Mouse (Mus musculus) embryonic facial prominence, embryonic 11.5 days (tissue): Measurements from ENCODE around the gene Otop2. TPM values are rescaled to one million over a fixed set of nuclear protein-coding genes. Genes with fewer than 3 reads are reported as not detected.

Source experiments
- ATAC-seq: fragments of 200-750 bp; cut with Nextera tagmentation; replicated peaks from 2 replicates; pipeline ENCODE4 v1.8.0; 2017; ENCODE audit warnings: low read depth; ENCODE audit not compliant: insufficient number of reproducible peaks, low FRiP score, low TSS enrichment
- DNase-seq: peaks from one replicate; pipeline ENCODE4 v3.0.0-alpha.2; 2015; ENCODE audit warnings: low spot score
- H3K27ac ChIP-seq: fragments of 300-500 bp; sonication (generic); replicated peaks from 2 replicates; pipeline ENCODE4 v1.5.1; 2014; ENCODE audit warnings: mild to moderate bottlenecking, low read depth, low read length, control low read depth
- H3K27me3 ChIP-seq: fragments of 300-500 bp; sonication (generic); 2 replicates; pipeline ENCODE4 v1.6.1; 2014; ENCODE audit warnings: mild to moderate bottlenecking, low read length, moderate library complexity, mixed read lengths; ENCODE audit not compliant: control insufficient read depth, insufficient read depth
- H3K36me3 ChIP-seq: fragments of 300-500 bp; sonication (generic); replicated peaks from 2 replicates; pipeline ENCODE4 v1.6.1; 2014; ENCODE audit warnings: low read depth, mild to moderate bottlenecking, low read length, moderate library complexity, mixed read lengths; ENCODE audit not compliant: control insufficient read depth, insufficient read depth
- H3K4me1 ChIP-seq: fragments of 300-500 bp; sonication (generic); 2 replicates; pipeline ENCODE4 v1.6.1; 2014; ENCODE audit warnings: low read length, mixed read lengths; ENCODE audit not compliant: control insufficient read depth, insufficient read depth
- H3K4me2 ChIP-seq: fragments of 300-500 bp; sonication (generic); 2 replicates; pipeline ENCODE4 v1.6.1; 2014; ENCODE audit warnings: low read depth, mild to moderate bottlenecking, control low read depth, low read length, moderate library complexity
- H3K4me3 ChIP-seq: fragments of 300-500 bp; sonication (generic); 2 replicates; pipeline ENCODE4 v1.5.1; 2014; ENCODE audit warnings: low read depth, low read length, control low read depth
- H3K9ac ChIP-seq: fragments of 300-500 bp; sonication (generic); replicated peaks from 2 replicates; pipeline ENCODE4 v1.6.1; 2014; ENCODE audit warnings: mild to moderate bottlenecking, control low read depth, low read length
- H3K9me3 ChIP-seq: fragments of 300-500 bp; sonication (generic); replicated peaks from 2 replicates; pipeline ENCODE4 v1.6.1; 2016; ENCODE audit warnings: mild to moderate bottlenecking, low read length, inconsistent platforms, mixed read lengths; ENCODE audit not compliant: control insufficient read depth
- WGBS: fragments of 180-500 bp; shearing (Covaris S2); extraction: QIAGEN DNeasy Blood & Tissue Kit; methylation state at CpG from one replicate; pipeline ENCODE4 v1.1.7; 2014; 5-methylcytosine and 5-hydroxymethylcytosine counted together
- polyA plus RNA-seq: library from polyadenylated mRNA; unstranded; fragments of >200 nt; fragmentation: Nextera tagmentation; extraction: Ambion mirVana; gene quantifications from 2 replicates; pipeline ENCODE4 v1.2.1, GENCODE M21; 2014

The Otop2 gene
- polyA plus RNA-seq, 1 experiment from 2014 or later = not detected

- Histone ChIP-seq H3K9me3 (no peaks in the 10 kb centered on the region), H3K27me3 (peaks cover 13% of the 10 kb centered on the region; the same call in 1 of the 2 replicates), H3K27ac (no peak overlapping the region), H3K4me1 (no peaks in the 10 kb centered on the region), H3K4me2 (peak overlapping the region; percentile 88), H3K36me3 (no peaks in the 10 kb centered on the region), H3K4me3 (peak overlapping the region; percentile 43), H3K9ac (peak overlapping the region; percentile 56)
- 57% methylated on average over 21 of the region's 21 CpGs for WGBS
- DNase-seq (no peak), ATAC-seq (no peak)
Measured at GRCm38 (mm10) chr11:115296471-115297210, 10.3 kb upstream of the Otop2 start.

GRCm38 (mm10) chr11:115297214-115297826 is 9.6 kb upstream of the Otop2 start, which contains the start of gene Fads6:
Gene Fads6, minus strand, starts transcription at chr11:115297663.
- Histone ChIP-seq H3K27me3 (peaks cover 13% of the 10 kb centered on the region; the same call in 1 of the 2 replicates), H3K27ac (no peak within 1 kb of the TSS), H3K4me3 (peak within 1 kb of the TSS; percentile 43), H3K9me3 (no peaks in the 10 kb centered on the region), H3K9ac (peak within 1 kb of the TSS; percentile 56), H3K4me2 (peak within 1 kb of the TSS; percentile 88), H3K4me1 (no peaks in the 10 kb centered on the region), H3K36me3 (no peaks in the 10 kb centered on the region)
- WGBS = under 1% methylated on average over 42 of the region's 44 CpGs
- DNase-seq (peak; percentile 62), ATAC-seq (0 out of 2 replicates have a peak, but pooled peaks have one; percentile 44)

GRCm38 (mm10) chr11:115298160-115298559 is 8.8 kb upstream of the Otop2 start:
- H3K27ac ChIP-seq = no peak overlapping the region
- no peak for DNase-seq
- H3K4me1 ChIP-seq = no peaks in the 10 kb centered on the region
- no peaks in the 10 kb centered on the region for H3K9me3 ChIP-seq
- no peak overlapping the region for H3K4me3 ChIP-seq
- no peak overlapping the region for H3K4me2 ChIP-seq
- WGBS = 59% methylated on average over 8 of the region's 8 CpGs
- no peak overlapping the region for H3K9ac ChIP-seq
- no peaks in the 10 kb centered on the region for H3K36me3 ChIP-seq
- H3K27me3 ChIP-seq = peaks cover 13% of the 10 kb centered on the region; the same call in 1 of the 2 replicates
- ATAC-seq = no peak

GRCm38 (mm10) chr11:115300745-115301144 is 6.2 kb upstream of the Otop2 start:
- H3K4me3 ChIP-seq = no peak overlapping the region
- 80% methylated on average over 4 of the region's 4 CpGs for WGBS
- no peaks in the 10 kb centered on the region for H3K9me3 ChIP-seq
- DNase-seq = no peak
- H3K4me2 ChIP-seq = no peak overlapping the region
- H3K9ac ChIP-seq = no peak overlapping the region
- no peak for ATAC-seq
- no peaks in the 10 kb centered on the region for H3K36me3 ChIP-seq
- no peak overlapping the region for H3K27ac ChIP-seq
- peaks cover 13% of the 10 kb centered on the region; the same call in 1 of the 2 replicates for H3K27me3 ChIP-seq
- no peaks in the 10 kb centered on the region for H3K4me1 ChIP-seq

- H3K4me1 ChIP-seq = no peaks in the 10 kb centered on the region
- H3K9ac ChIP-seq = no peak overlapping the region
- peaks cover 13% of the 10 kb centered on the region; the same call in 1 of the 2 replicates for H3K27me3 ChIP-seq
- ATAC-seq = no peak
- no peak overlapping the region for H3K4me3 ChIP-seq
- H3K4me2 ChIP-seq = no peak overlapping the region
- DNase-seq = no peak
- 91% methylated on average over 2 of the region's 2 CpGs for WGBS
- no peak overlapping the region for H3K27ac ChIP-seq
- H3K9me3 ChIP-seq = no peaks in the 10 kb centered on the region
- H3K36me3 ChIP-seq = no peaks in the 10 kb centered on the region
Measured at GRCm38 (mm10) chr11:115301351-115301750, 5.6 kb upstream of the Otop2 start.

GRCm38 (mm10) chr11:115303167-115303566 is 3.8 kb upstream of the Otop2 start:
- H3K27me3 ChIP-seq = peaks cover 2% of the 10 kb centered on the region; the same call in 1 of the 2 replicates
- 71% methylated on average over 8 of the region's 8 CpGs for WGBS

GRCm38 (mm10) chr11:115308781-115309180 is 1.8 kb downstream of the Otop2 start:
- ATAC-seq (no peak), DNase-seq (no peak)
- Histone ChIP-seq H3K4me2 (no peak overlapping the region), H3K9me3 (no peaks in the 10 kb centered on the region), H3K4me3 (no peak overlapping the region), H3K27ac (no peak overlapping the region), H3K9ac (no peak overlapping the region), H3K36me3 (no peaks in the 10 kb centered on the region), H3K27me3 (no peaks in the 10 kb centered on the region), H3K4me1 (no peaks in the 10 kb centered on the region; the same call in 1 of the 2 replicates)
- 40% methylated on average over 1 of the region's 1 CpGs for WGBS

More at GRCm38 (mm10) chr11:115303167-115303566, 3.8 kb upstream of the Otop2 start:
- Histone ChIP-seq H3K4me1 (no peaks in the 10 kb centered on the region; the same call in 1 of the 2 replicates), H3K36me3 (no peaks in the 10 kb centered on the region), H3K9ac (no peak overlapping the region), H3K4me2 (no peak overlapping the region), H3K4me3 (no peak overlapping the region), H3K27ac (no peak overlapping the region), H3K9me3 (no peaks in the 10 kb centered on the region)
- ATAC-seq = no peak
- DNase-seq = no peak

- Histone ChIP-seq H3K27me3 (peaks cover 48% of the 10 kb centered on the region), H3K4me1 (no peaks in the 10 kb centered on the region), H3K9ac (no peak overlapping the region), H3K27ac (no peak overlapping the region), H3K4me2 (no peak overlapping the region), H3K4me3 (no peak overlapping the region), H3K9me3 (no peaks in the 10 kb centered on the region), H3K36me3 (no peaks in the 10 kb centered on the region)
- DNase-seq (no peak), ATAC-seq (no peak)
- 41% methylated on average over 2 of the region's 2 CpGs for WGBS
Measured at GRCm38 (mm10) chr11:115314249-115314648, 7.3 kb downstream of the Otop2 start.
